Mouse (Mus musculus) megakaryocyte, embryonic 14.5 days (primary cell): ENCODE results near the gene Tgfbi.

ENCODE experiments used
- FLI1 ChIP-seq: IDR thresholded peaks from 2 replicates; pipeline ENCODE4 v1.6.1; 2012; ENCODE audit warnings: low read length, inconsistent platforms, mixed read lengths
- GATA1 ChIP-seq: IDR thresholded peaks from 3 replicates; pipeline ENCODE4 v1.6.1; 2012; ENCODE audit warnings: mixed read lengths, low read length, inconsistent platforms, borderline replicate concordance

- no peak for TF ChIP-seq GATA1
- no peak for TF ChIP-seq FLI1
Observed at GRCm38 (mm10) chr13:56677731-56678130, 68.4 kb downstream of the Tgfbi start.
